In the genomic region with DNA sequence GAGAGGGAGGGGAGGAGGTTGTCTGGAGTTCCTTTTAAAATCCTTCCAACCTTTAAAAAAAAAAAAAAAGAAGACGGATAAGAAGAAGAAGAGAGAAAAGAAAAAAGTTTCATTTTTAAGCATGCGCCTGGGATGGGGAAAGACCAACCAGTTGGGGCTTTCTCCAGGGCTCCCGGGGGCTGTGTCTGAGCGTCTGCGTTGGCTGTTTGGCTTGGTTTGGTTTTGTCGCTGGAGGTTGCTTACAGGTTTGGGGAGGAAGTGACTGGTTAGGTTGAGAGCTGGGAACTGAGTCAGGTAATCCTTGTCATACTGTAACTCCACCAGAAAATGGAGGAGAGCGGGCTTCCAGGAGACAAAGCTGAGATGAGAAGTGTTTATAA, we compare ENCODE assay signal across 8 mouse cellular contexts. TPM values are rescaled to one million over a fixed set of nuclear protein-coding genes. Genes with fewer than 3 reads are reported as not detected.
DNase-seq lines count a peak whose midpoint lies in the region; ATAC-seq lines count a peak whose summit lies in the region.

No protein-coding gene starts in this region.

- H3K4me3 ChIP-seq in heart, embryonic 12.5 days = peak overlapping the region; percentile 86
- peak overlapping the region; percentile 86 for H3K4me3 ChIP-seq in forebrain, embryonic 10.5 days
- peak overlapping the region; percentile 90 for H3K4me3 ChIP-seq in neural tube, embryonic 11.5 days (ENCODE audit: low read depth, low read length)

- peak overlapping the region; percentile 96 for H3K27ac ChIP-seq in heart, embryonic 12.5 days (ENCODE audit: poor library complexity, severe bottlenecking)
- peak overlapping the region; percentile 99 for H3K27ac ChIP-seq in forebrain, embryonic 10.5 days
- H3K27ac ChIP-seq in neural tube, embryonic 11.5 days (ENCODE audit: low read depth, low read length) = peak overlapping the region; percentile 99

- H3K9me3 ChIP-seq in heart, embryonic 12.5 days (replicated peaks) = no peaks in the 10 kb centered on the region
- no peaks in the 10 kb centered on the region for H3K9me3 ChIP-seq in forebrain, embryonic 10.5 days
- H3K9me3 ChIP-seq in neural tube, embryonic 11.5 days (ENCODE audit: control insufficient read depth, low read length) = no peaks in the 10 kb centered on the region

- peak overlapping the region; percentile 91 for H3K9ac ChIP-seq in heart, embryonic 12.5 days
- peak overlapping the region; percentile 98 for H3K9ac ChIP-seq in neural tube, embryonic 11.5 days (ENCODE audit: low read length)

- H3K27me3 ChIP-seq in heart, embryonic 12.5 days (replicated peaks) = no peaks in the 10 kb centered on the region
- H3K27me3 ChIP-seq in forebrain, embryonic 10.5 days (ENCODE audit: poor library complexity, severe bottlenecking) = no peaks in the 10 kb centered on the region
- H3K27me3 ChIP-seq in neural tube, embryonic 11.5 days (ENCODE audit: control insufficient read depth, insufficient read depth, low read length) = no peaks in the 10 kb centered on the region

- H3K4me1 ChIP-seq in heart, embryonic 12.5 days (replicated peaks) = peaks cover 22% of the 10 kb centered on the region
- H3K4me1 ChIP-seq in forebrain, embryonic 10.5 days = peaks cover 32% of the 10 kb centered on the region
- H3K4me1 ChIP-seq in neural tube, embryonic 11.5 days (ENCODE audit: control insufficient read depth, insufficient read depth, low read length) = 0 out of 2 replicates have a peak, but pooled peaks cover 4% of the 10 kb centered on the region

- H3K4me2 ChIP-seq in heart, embryonic 12.5 days = peak overlapping the region; percentile 83
- H3K4me2 ChIP-seq in neural tube, embryonic 11.5 days (ENCODE audit: low read depth) = peak overlapping the region; percentile 51

- ATAC-seq in heart, embryonic 12.5 days (ENCODE audit: insufficient number of reproducible peaks, low FRiP score) = no peak
- no peak for ATAC-seq in neural tube, embryonic 11.5 days (ENCODE audit: insufficient read depth, low FRiP score, low TSS enrichment)
- no peak for ATAC-seq in granulocyte monocyte progenitor cell, adult 5-6 weeks (replicated peaks; ENCODE audit: poor library complexity, severe bottlenecking)

- no peak for DNase-seq in heart, postnatal 14 days
- DNase-seq in NIH3T3 (ENCODE audit: low read depth) = peak; percentile 75
- DNase-seq in forebrain, embryonic 10.5 days (ENCODE audit: extremely low spot score, low spot score) = no peak
- peak; percentile 46 to 58 for DNase-seq in kidney, postnatal 4 days
- DNase-seq in neural tube, embryonic 11.5 days (ENCODE audit: low spot score) = peak; percentile 40
- no peak for DNase-seq in layer of hippocampus, adult 8-10 months (ENCODE audit: low spot score in 2 of 2)

- intact Hi-C loops in heart, postnatal 14 days (cut with DNase I) = loop anchor here (2.0 to 10.0 kb wide), 5 partner anchors 17 to 1015 kb away; no protein-coding TSS in a partner anchor

- H3K36me3 ChIP-seq in heart, embryonic 12.5 days = no peaks in the 10 kb centered on the region
- peaks cover 36% of the 10 kb centered on the region for H3K36me3 ChIP-seq in forebrain, embryonic 10.5 days (replicated peaks)
- no peaks in the 10 kb centered on the region for H3K36me3 ChIP-seq in neural tube, embryonic 11.5 days (ENCODE audit: control insufficient read depth, insufficient read depth, low read length)

- 17% methylated on average over 7 of the region's 7 CpGs for WGBS in heart, embryonic 12.5 days
- WGBS in forebrain, embryonic 10.5 days = 17% methylated on average over 7 of the region's 7 CpGs
- 15% methylated on average over 7 of the region's 7 CpGs for WGBS in neural tube, embryonic 11.5 days

RNA-seq across cellular contexts. Expression of a gene that starts 4.7 kb away (rescaled TPM):
- 3.1 and 3.6 TPM in 2 replicates for polyA plus RNA-seq in heart, embryonic 12.5 days (2016; fragmentation: Nextera tagmentation; extraction: Ambion mirVana)
- total RNA-seq in heart, postnatal 14 days (2021) = 10 to 100 TPM; 13.0 TPM
- polyA plus RNA-seq in forebrain, embryonic 10.5 days (2016; fragmentation: Nextera tagmentation; extraction: Ambion mirVana) = 13.6 and 14.4 TPM in 2 replicates
- 14.5 and 16.4 TPM in 2 replicates for polyA plus RNA-seq in neural tube, embryonic 11.5 days (2014; fragmentation: Nextera tagmentation; extraction: Ambion mirVana)
- total RNA-seq in granulocyte monocyte progenitor cell, adult 5-6 weeks (2014; fragmentation: Nextera tagmentation) = 0.06 TPM in 1 of 2 replicates, not detected in the other
- 0.05 and 0.22 TPM in 2 replicates for total RNA-seq in granulocyte monocyte progenitor cell, adult 5-6 weeks (2017)
- 10 to 100 TPM; 58.8 to 76.3 (median 64.4) TPM for total RNA-seq in layer of hippocampus, adult 8-10 months (2022)

Comparison
In these comparisons a context has a peak if more than half of its experiments do, and no peak if none do; other contexts are left out.
1. DNase-seq: peak in NIH3T3 (single experiment), kidney, postnatal 4 days (2 of 2) and neural tube, embryonic 11.5 days (single experiment); none in heart, postnatal 14 days (0 of 2), forebrain, embryonic 10.5 days (single experiment) and layer of hippocampus, adult 8-10 months (0 of 2).
2. RNA of a gene that starts 4.7 kb away (total RNA-seq): 58.8 to 76.3 TPM in layer of hippocampus, adult 8-10 months and 13.0 TPM in heart, postnatal 14 days; 0.05 to 0.22 TPM in granulocyte monocyte progenitor cell, adult 5-6 weeks; every median in the first group is over 10 times any median in the second.
3. Peak in every context shown above with its lines, with median percentiles within 50 percentile points of each other: H3K27ac ChIP-seq and H3K4me3 ChIP-seq.